Mouse (Mus musculus) 416B (cell line): ENCODE measurements around the gene Rbms1.
A peak's percentile ranks its signal among the peaks of the same experiment; 100 is the strongest.

ENCODE experiments used
- DNase-seq: peaks from one replicate; pipeline ENCODE4 v3.0.0; 2011; ENCODE audit warnings: low read depth

Rbms1 gene

DNA sequence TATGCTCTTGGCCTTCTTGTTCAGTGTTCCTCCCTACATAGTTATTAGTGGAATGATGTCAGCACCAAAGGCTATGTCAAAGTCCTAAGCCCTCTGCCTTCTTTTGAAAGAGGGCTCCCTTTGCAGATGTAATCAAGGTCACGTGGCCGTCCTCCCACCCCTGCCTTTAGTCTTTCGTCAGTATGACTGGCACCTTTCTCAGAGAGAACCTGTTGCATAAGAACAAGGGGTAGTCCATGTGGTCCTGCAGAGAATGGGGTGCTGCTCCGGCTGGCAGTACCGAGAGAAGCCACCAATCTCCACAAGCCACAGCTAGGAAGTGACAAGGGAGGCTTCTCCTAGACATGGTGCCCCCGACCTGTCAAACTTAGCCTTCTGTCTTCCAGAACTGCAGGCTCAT lies 154.2 kb downstream of the Rbms1 start:
- DNase-seq = peak; percentile 42

DNA sequence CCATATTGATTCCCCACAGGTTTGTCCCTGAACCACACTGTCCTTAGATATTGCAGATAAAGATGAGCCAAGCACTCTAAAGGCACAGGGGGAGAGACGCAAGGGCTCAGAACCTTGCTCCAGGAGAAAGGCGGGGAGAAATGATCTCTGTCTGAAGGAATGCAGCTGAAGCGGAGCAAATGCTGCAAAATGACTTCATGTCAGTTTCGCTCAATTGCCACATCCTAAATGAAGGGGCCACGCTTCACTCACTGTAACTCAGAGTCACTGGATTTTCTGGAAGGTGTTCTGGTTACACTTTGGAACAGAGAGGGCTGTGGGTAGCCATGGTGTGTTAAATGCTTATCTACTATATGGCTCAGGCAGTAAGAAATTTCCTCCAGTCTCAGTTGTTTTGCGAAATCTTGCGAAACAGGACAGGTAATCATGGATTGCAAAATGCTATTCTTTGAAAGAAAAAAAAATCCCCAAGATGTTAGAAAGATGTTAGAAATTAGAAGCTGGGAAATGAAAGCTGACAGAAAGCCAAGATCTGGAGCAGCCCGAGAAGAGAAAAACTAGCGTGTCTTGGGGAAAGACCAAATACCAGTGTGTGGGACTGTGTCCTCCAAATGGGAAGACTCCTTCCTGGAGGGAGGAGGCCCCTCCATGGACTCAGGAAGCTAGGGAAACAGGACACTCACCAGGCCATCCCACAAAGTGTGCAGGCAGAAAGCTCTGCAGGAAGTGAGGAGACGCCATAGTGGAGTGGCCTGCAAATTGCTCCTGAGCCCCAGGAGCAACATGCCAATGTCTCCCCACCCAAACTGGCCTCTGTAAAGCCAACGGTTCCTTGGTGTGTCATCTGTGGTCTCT lies 155.4 kb downstream of the Rbms1 start:
- peak; percentile 64 for DNase-seq

GRCm38 (mm10) chr2:60804763-60805162 lies 158.2 kb downstream of the Rbms1 start:
- no peak for DNase-seq

DNA sequence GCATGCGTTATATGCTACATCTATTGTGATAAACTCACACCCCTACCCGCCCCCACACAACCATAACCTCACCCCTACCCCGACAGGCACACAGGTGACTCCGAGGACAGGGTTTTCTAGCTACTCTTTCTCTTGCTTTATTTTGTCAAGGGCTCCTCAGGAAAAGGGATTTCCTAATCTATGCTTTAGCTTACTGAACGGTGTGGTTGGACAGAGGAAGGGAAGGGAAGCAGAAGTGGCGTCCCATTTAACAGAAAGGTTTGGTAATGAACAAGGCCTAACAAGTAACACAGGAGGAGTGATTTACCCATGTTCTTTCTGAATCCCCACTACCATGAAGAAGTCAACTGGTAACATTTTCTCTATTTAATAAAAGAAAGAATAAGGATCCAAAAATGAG lies 159.6 kb downstream of the Rbms1 start:
- no peak for DNase-seq

- no peak for DNase-seq
Measured at GRCm38 (mm10) chr2:60802828-60803227, 160.2 kb downstream of the Rbms1 start.

DNA sequence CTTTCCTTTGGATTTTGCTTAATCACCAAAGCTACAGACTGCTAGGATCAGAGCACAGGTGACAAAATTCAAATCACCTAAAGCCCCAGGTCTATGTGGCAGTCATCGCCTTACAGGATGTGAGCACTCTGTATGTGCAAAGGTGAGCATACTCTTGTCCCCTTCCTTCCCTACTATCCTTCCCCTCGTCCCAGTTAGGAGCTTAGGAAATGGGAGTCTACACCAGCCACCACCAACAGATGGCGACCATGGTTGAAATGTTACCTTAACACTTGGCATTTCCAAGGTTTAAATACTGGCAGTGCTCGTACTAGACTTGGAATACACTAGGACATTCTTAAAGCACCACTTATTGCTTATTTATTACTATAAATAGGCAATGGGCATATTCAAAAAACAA lies 160.8 kb downstream of the Rbms1 start:
- DNase-seq = peak; percentile 40

DNA sequence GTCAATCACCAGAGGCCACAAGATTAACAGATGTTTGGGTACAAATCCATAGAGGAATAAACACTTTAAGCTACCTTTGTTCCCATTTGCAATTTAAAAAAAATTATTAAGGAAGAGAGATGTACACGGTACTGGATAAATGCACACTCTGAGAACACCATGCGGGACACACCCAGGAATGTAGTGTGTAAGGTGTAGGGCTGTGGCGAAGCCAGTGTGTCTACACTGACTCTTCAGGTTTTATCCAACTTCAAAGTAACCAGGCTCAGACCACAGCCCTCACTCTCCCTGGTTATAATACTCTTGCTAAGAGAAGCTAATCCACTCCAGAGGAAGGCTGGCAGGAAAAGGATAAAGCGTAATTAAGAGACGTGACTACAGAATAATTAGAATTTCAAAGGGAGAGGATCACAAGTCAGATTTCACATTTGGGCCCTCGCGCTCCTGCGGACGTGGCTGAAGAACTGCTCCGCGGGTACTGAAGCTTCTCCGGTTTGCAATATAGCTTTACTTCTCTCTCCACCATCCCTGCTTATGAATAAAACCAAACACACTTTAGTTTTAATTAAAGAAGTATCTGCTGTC lies 161.3 kb downstream of the Rbms1 start:
- DNase-seq = no peak

- no peak for DNase-seq
Measured at GRCm38 (mm10) chr2:60800921-60801558, 162.0 kb downstream of the Rbms1 start.

- DNase-seq = no peak
Measured at GRCm38 (mm10) chr2:60799816-60800215, 163.2 kb downstream of the Rbms1 start.

DNA sequence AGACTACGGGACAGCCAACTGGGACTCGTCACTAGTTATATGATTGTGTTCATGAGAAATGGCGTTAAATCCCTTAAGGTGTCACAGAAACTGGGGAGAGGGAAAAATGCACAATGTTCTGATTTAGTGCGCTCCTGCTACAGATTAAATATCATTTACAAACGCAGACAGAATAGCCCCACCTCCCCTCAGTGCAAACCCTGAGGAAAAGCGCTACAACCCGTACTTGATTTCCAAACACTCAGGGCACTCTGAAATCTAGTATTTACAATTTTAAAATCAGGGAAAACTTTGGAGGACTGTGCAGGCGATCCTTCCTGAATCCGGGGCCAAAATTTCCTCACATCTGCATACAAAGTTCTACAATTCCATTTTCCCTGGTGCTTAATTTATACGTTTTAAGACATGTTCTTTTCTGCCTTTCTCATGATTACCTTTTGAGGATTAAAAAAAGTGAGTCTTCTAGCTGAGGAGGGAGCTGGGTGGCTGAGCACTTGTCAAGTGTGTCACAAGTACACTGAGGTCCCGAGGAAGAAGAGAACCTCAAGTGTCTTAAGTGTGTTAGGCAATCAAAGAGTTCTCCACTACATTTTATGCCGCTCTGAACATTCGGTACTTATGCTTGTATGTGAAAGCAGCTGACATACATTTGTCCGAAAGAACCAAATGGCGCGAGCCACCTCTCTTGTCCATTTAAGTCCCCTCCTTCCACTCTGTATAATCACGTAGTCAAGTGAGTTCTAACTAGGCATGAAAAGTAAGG lies 164.0 kb downstream of the Rbms1 start:
- DNase-seq = no peak

DNA sequence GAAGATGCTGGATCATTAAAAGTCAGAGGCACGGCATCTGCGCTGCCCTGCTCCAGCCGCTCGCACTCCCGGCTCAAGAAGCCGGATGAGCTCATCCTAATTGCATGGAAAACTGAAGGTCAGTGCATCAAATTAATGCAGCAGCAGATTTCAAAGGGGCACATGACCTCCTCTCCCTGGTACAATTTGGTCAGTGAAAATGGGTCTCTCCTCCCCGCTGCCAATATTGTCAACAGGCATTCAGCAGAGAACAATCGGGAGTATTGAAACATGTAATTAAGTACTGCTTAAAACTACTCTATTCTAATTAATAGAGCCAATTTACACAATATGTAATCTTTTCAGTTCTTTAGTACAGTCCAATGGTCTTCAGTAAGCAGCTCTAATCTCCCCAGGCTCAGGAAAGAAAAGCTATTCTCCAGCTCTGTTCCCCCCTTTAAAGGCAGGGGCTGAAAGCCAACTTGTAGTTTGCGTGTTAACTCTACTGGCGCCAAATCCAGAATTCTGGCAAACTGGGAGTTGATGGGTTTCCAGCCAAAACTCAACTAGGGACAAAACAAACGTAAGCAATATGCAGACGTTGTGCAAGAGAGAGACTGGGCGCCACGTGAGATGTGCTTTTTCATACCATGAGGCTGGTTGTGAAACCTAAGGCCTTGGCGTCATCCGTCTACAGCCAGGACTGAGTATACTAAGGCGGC lies 165.9 kb downstream of the Rbms1 start:
- no peak for DNase-seq

GRCm38 (mm10) chr2:60796616-60796968 lies 166.4 kb downstream of the Rbms1 start:
- no peak for DNase-seq

DNA sequence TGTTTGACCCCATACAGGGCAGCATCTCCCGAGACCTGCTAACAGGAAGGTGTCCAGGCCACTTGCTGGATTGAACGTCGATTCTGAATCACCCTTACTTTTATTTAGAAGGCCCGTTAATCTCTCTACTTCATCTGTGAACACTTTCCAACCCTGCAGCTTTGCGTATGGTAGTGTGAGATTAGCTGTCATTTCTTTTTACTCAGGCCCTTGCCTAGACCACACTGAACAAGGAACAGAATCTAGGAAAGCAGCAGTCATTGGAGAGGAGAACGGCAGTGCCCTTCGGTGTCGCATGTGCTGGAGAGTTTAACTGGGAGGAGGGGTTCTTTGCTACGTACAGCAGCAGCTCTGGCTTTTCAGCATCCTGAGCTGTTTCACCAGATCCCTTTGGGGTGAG lies 167.1 kb downstream of the Rbms1 start:
- no peak for DNase-seq

DNA sequence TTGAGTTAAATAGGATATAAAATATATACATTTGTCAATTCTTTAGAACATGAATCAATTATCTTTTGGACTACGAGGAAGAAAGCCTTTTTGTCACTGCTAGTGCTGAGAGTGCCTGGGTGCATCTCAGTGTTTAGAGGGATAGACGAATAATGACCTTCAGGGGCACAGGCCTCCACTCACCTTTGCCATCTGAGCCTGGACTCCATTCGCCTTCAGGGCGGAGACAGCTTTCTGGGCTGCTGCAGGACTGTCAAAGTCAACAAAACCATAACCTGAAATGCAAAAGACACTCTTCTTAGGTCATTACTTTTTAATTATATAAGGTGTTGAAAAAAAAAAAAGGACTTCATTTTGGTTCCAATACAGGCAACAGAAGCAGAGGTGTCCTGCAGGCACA lies 170.5 kb downstream of the Rbms1 start:
- no peak for DNase-seq

- DNase-seq = no peak
Measured at GRCm38 (mm10) chr2:60789126-60789525, 173.9 kb downstream of the Rbms1 start.

DNA sequence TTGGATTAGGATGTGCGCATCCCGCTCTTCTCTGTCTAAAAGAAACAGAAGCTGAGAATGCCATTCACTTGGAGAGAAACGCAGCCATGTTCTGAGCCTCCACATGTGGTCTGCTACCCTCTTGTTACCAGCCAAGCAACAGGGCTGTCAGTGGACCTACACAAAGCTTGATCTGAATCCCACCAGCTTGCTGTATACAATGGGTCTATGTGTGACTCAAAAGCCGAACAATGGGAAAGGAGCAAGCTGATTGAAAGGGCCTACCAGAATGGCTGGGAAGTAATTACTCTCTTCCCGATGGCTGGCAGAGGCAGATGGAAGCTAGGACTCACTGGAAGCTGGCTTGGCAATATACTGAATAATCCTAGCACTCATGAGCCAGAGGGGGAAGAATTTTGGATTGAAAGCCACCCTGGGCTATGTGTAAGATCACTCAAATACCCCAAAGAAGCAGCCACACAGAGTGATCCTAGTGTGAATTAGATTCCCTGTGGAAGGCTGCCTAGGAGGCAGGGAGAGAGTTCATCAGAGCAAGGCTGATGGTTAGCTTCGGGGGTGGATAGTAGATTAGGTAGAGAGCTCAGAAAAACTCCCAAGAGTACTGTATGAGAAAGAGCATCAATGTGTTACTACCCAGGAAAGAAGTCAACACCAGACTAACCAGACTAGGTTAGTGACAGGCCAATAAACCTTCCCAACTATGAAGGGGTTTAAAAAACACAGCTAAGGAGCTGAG lies 174.7 kb downstream of the Rbms1 start:
- DNase-seq = no peak

- DNase-seq = no peak
Measured at GRCm38 (mm10) chr2:60787088-60787487, 175.9 kb downstream of the Rbms1 start.

GRCm38 (mm10) chr2:60786289-60786688 lies 176.7 kb downstream of the Rbms1 start:
- no peak for DNase-seq

DNA sequence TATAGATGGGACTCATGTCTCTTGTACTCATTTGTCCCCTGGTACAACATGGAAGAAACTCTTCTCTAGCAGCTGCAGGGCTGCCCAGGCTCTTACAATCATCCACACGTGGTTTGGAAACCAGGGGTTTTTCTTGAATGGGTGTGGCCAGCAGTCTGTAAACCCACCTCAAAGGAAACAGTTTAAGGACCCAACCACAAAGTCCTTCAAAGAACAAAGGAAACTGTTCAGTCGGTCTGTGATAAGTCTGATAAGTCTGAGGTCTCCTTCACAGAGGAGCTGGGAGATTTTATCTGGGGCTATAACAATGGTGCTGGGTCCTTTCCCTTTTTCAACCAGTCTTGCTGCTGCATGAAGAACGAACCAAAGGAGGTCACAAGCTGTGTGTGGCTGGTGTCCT lies 188.5 kb downstream of the Rbms1 start:
- DNase-seq = peak; percentile 98

GRCm38 (mm10) chr2:60773592-60773991 lies 189.4 kb downstream of the Rbms1 start:
- DNase-seq = no peak

- DNase-seq = no peak
Measured at GRCm38 (mm10) chr2:60766420-60766819, 196.6 kb downstream of the Rbms1 start.
